Mouse (Mus musculus): ENCODE measurements at regions not wholly inside any gene's neighbourhood (a gene's known extent, or its start where the extent isn't known, plus 50 kb on each side); places are given as distances from the start of the nearest gene placed in this dataset.

DNA sequence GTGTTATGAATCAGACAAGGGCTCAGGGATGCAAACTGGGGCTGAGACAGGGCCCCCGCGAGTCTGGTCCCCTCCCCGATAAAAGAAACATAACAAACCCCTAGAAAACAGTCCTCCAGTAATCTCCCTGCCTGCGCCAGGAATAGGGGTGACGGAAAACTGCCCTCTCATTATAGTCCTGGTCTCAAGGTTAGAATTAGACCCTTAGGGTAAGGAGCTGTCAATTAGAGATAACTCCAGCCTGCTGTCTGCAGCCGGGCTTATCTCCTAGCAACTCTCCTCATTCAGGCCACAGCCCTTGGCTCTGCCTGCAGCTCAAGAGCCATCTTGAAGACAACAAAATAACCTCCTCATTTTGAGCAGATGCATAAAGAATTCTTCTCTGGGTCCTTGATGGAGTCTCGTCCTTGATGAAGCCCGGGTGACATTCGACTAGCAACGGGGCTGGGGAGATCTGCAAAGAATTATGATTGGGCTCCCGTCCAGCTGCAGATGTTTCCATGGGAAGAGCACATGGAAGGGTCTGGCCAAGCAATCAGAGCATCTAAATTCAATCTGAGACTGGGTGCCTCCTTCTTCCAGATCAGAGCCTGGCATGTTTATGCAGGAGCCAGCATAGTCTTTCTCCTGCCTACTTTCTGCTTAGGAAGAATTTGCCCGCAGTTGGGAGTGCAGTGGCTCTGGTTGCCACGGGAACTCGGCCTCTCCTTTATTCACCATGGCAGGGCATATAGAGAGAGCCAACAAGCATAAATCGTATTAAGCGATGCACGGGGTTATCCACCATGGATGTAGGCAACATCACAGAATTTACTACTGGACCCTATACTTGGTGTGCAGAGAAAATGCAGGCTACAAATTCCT lies 281.2 kb downstream of the Sox11 start:
- no peak for DNase-seq

- no peak for DNase-seq
These were observed 282.5 kb downstream of the Sox11 start for GRCm38 (mm10) chr12:27059885-27060284.

- DNase-seq, result no peak
These were observed 288.0 kb downstream of the Sox11 start for GRCm38 (mm10) chr12:27054411-27054810.

GRCm38 (mm10) chr12:27037922-27038321 lies 304.5 kb downstream of the Sox11 start:
- DNase-seq, result no peak

- no peak for DNase-seq
These were observed 322.6 kb downstream of the Sox11 start for GRCm38 (mm10) chr12:27019751-27020150.

DNA sequence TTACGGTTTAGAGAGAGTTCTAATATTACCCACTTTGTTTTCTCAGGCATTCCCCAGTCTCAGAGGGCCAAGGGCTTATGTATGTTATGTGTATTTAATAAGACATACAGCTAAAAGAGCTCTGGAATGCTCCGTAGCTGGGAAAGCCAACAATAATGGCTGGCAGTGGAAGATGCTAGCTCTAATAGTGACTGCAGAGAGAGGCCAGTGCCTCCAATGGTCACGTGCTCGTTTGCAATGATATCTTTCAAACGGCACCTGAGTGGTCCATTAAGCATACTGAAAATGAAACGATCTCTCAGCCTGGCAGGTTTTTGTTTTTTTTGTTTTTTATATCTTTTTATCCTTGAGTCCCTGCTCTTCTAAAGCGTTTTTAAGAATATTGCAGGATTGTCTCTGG lies 324.0 kb downstream of the Sox11 start:
- DNase-seq, result no peak

DNA sequence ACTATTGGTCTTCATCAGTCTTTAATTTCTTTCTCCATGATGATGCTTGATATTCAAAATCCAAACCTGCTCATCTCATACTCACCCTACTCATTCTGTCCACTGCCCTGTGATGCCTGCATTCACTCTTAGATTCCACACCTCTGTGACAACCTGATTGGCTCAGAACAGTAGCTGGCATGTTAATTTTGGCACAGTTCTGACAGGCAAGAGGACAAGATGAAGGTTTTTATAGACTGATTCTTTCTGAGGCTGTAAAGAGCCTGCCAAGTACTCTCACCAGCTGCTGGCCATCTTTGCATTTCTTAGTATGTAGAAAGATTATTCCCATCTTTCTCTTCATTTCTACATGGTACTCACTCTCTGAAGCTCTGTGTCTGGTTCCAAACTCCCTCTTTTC lies 343.1 kb downstream of the Sox11 start:
- DNase-seq, result no peak

- no peak for DNase-seq
These were observed 365.9 kb downstream of the Sox11 start for GRCm38 (mm10) chr12:26976284-26977065.

GRCm38 (mm10) chr12:26972495-26973113 lies 369.8 kb downstream of the Sox11 start:
- DNase-seq, result no peak

GRCm38 (mm10) chr12:26967018-26967737 lies 375.2 kb downstream of the Sox11 start:
- DNase-seq, result no peak

DNA sequence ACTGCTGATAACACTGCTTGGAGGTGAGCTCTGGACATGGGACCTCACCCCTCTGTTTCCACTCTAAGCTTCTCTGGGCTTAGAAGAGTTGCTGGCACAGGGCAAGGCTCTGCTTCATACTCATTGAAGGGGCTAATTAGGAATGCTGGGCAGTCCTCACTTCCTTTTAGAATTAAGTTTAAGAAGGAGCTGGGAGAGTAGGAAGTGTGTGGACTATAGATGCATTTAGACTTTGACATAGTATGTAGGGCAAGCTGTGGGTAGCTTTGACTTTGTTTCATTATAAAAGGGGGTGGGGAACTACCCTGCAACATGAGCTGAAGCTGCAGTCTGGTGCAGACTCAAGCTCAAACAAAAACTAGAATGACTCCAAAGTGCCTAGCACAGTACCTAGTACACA lies 378.5 kb downstream of the Sox11 start:
- no peak for DNase-seq

DNA sequence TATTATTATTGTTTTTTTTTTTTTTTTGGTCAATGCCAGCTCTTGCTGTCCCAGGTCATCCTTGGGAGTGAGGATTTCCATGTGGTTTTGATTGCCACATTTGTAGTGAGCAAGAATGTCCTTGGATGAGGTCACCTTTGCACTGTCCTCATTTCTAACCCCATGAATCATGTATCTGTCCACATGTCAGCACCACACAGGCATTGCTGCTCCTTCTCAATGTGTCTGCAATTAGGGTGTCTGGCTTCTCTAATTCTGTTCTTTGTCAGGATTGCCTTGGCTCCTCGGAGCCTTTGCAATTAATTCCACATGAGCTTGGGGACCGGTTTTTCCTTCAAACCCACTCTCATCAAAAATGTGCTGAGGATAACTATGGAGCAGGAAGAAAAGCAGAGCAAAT lies 402.5 kb downstream of the Sox11 start:
- no peak for DNase-seq

GRCm38 (mm10) chr12:26937836-26938235 lies 404.5 kb downstream of the Sox11 start:
- no peak for DNase-seq

GRCm38 (mm10) chr12:26936696-26937458 lies 405.5 kb downstream of the Sox11 start:
- no peak for DNase-seq

DNA sequence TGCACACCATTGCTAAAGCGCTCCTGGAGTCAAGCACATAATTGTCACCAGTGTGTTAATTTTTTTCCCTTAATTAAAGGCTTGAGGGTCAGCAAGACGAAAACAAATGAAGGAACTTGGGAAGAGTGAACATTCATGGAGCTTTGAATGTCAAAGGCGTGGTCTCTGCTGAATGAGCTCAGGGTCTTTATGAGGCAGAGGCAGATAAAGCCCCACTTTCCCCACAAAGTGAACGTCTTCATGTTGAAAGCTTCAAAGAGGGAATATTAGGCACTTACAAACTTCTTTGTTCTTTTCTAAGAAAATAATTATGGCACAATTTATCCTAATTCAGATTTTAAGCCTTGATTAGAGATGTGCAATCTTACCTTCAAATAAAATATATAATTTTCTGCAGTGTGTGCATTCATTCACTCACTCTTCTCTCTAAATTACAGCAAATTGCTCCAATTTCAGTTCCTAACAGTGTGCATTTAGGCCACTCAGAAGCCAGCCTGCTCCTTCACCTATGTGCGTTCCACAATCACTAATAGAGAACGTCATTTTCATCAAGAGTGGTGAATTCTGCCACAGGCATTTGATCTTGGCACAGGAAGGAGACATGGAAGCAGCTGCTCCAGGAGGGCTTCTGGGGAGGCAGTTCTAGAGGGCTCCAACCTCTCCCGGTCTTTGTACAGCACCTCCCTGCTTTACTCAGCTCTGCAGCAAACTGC lies 412.1 kb downstream of the Sox11 start:
- no peak for DNase-seq

DNA sequence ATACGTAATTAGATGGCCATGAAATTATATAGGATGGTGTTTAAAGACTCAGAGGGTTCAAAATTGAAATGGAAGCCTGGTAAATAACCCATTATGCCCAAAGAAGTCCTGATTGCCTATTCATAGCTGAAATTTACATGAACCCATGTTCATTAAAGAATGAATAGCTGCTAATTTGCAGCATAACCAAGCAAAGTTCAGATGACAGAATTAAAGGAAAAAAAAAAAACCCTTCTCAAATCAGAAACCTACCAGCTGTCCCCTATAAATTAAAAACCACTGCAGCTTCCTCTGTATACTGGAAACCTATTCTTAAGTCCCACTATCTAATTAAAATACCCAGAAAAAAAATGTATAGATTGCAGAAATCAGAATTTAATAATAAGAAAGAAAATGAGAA lies 436.2 kb downstream of the Sox11 start:
- DNase-seq, result no peak

- no peak for DNase-seq
These were observed 434.9 kb downstream of the Cmpk2 start for GRCm38 (mm10) chr12:26903894-26904272.

- no peak for DNase-seq
These were observed 434.3 kb downstream of the Cmpk2 start for GRCm38 (mm10) chr12:26903073-26903893.

GRCm38 (mm10) chr12:26891190-26891589 lies 422.2 kb downstream of the Cmpk2 start:
- DNase-seq, result no peak

DNA sequence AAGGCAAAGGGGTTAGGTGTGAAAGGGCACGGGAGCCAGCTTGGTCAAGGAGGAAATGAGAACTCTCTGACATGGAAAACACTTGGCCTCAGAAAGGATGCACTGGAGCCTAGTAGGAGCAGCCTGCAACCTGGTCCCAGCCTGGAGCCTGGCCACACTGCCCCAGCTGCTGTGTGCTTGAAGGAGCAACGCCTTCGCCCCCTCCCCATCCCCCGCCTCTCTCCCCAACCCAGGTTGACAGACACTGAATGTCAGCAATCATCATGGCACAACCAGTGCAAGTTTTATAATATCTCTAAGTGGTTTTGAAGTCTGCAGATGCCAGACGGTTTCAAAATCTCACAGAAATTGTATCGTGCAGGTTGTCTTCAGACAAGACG lies 417.6 kb downstream of the Cmpk2 start:
- DNase-seq, result no peak
